8 mouse cellular contexts compared by ENCODE assay signal in genomic region chr9:95845711-95846110, GRCm38 (mm10). TPM values are rescaled to one million over a fixed set of nuclear protein-coding genes. Genes with fewer than 3 reads are reported as not detected.
DNase-seq lines count a peak whose midpoint lies in the region; ATAC-seq and TF ChIP-seq lines count a peak whose summit lies in the region.

No protein-coding gene starts in this region.

- no peak for TF ChIP-seq EP300 in heart, postnatal 0 days (IDR thresholded peaks at IDR 0.05; ENCODE audit: low read depth)
- TF ChIP-seq EP300 in liver, embryonic 14.5 days (IDR thresholded peaks at IDR 0.05; ENCODE audit: low read depth): no peak

- no peaks in the 10 kb centered on the region for H3K36me3 ChIP-seq in heart, postnatal 0 days (replicated peaks; ENCODE audit: control insufficient read depth, insufficient read depth, low read length)
- H3K36me3 ChIP-seq in hindbrain, postnatal 0 days (ENCODE audit: insufficient read depth, low read length): no peaks in the 10 kb centered on the region
- H3K36me3 ChIP-seq in liver, embryonic 14.5 days (replicated peaks; ENCODE audit: control insufficient read depth, insufficient read depth, low read depth): no peaks in the 10 kb centered on the region
- H3K36me3 ChIP-seq in neural tube, embryonic 14.5 days (ENCODE audit: control insufficient read depth, insufficient read depth, low read length): no peaks in the 10 kb centered on the region

- WGBS in heart, postnatal 0 days: 67% methylated on average over 4 of the region's 4 CpGs
- 73% methylated on average over 4 of the region's 4 CpGs for WGBS in hindbrain, postnatal 0 days
- 54% methylated on average over 4 of the region's 4 CpGs for WGBS in liver, embryonic 14.5 days (ENCODE audit: insufficient replicate concordance)
- WGBS in neural tube, embryonic 14.5 days: 74% methylated on average over 4 of the region's 4 CpGs

- H3K9me3 ChIP-seq in heart, postnatal 0 days (replicated peaks; ENCODE audit: control insufficient read depth, low read length): no peaks in the 10 kb centered on the region
- no peaks in the 10 kb centered on the region for H3K9me3 ChIP-seq in hindbrain, postnatal 0 days (ENCODE audit: low read length)
- no peaks in the 10 kb centered on the region for H3K9me3 ChIP-seq in liver, embryonic 14.5 days (ENCODE audit: control insufficient read depth, low read length)
- H3K9me3 ChIP-seq in neural tube, embryonic 14.5 days (ENCODE audit: control insufficient read depth, low read length): no peaks in the 10 kb centered on the region

- peak overlapping the region; percentile 97; the same call in 1 of the 2 replicates for H3K4me2 ChIP-seq in heart, postnatal 0 days (ENCODE audit: low read depth, low read length)
- H3K4me2 ChIP-seq in hindbrain, postnatal 0 days (ENCODE audit: low read depth, low read length): peak overlapping the region; percentile 94
- H3K4me2 ChIP-seq in liver, embryonic 14.5 days (ENCODE audit: low read depth): peak overlapping the region; percentile 61; the same call in 1 of the 2 replicates
- H3K4me2 ChIP-seq in neural tube, embryonic 14.5 days (ENCODE audit: low read depth, low read length): peak overlapping the region; percentile 91

- H3K9ac ChIP-seq in heart, postnatal 0 days (replicated peaks; ENCODE audit: low read depth, low read length): no peak overlapping the region
- peak overlapping the region; percentile 39; the same call in 1 of the 2 replicates for H3K9ac ChIP-seq in hindbrain, postnatal 0 days (replicated peaks; ENCODE audit: low read length)
- no peak overlapping the region for H3K9ac ChIP-seq in liver, embryonic 14.5 days (replicated peaks)
- H3K9ac ChIP-seq in neural tube, embryonic 14.5 days (replicated peaks; ENCODE audit: low read depth, low read length): no peak overlapping the region

- peaks cover 34% of the 10 kb centered on the region for H3K27me3 ChIP-seq in heart, postnatal 0 days (ENCODE audit: control insufficient read depth, insufficient read depth, low read length)
- peaks cover 7% of the 10 kb centered on the region; the same call in 1 of the 2 replicates for H3K27me3 ChIP-seq in hindbrain, postnatal 0 days (ENCODE audit: insufficient read depth, low read length)
- peaks cover 30% of the 10 kb centered on the region for H3K27me3 ChIP-seq in liver, embryonic 14.5 days (ENCODE audit: control insufficient read depth, insufficient read depth, low read length)
- H3K27me3 ChIP-seq in neural tube, embryonic 14.5 days (ENCODE audit: control insufficient read depth, insufficient read depth, low read length): no peaks in the 10 kb centered on the region; the same call in 1 of the 2 replicates

- H3K27ac ChIP-seq in heart, postnatal 0 days (ENCODE audit: low read depth): no peak overlapping the region
- no peak overlapping the region for H3K27ac ChIP-seq in hindbrain, postnatal 0 days
- no peak overlapping the region for H3K27ac ChIP-seq in liver, embryonic 14.5 days
- no peak overlapping the region for H3K27ac ChIP-seq in neural tube, embryonic 14.5 days (ENCODE audit: low read depth, low read length)

- DNase-seq in heart, postnatal 0 days (ENCODE audit: low spot score): no peak
- no peak for DNase-seq in heart, postnatal 10 days
- no peak for DNase-seq in hindbrain, postnatal 0 days (ENCODE audit: low spot score)
- peak in 2 of 3 experiments; percentile 16 to 18 for DNase-seq in liver, embryonic 14.5 days (ENCODE audit: low read depth in 3 of 3, low spot score in 3 of 3)
- no peak for DNase-seq in testis, postnatal 14 days (ENCODE audit: low spot score)
- DNase-seq in heart, postnatal 25 days (ENCODE audit: low spot score): no peak

- no peak for ATAC-seq in heart, postnatal 0 days (ENCODE audit: insufficient read depth, low read depth)
- ATAC-seq in hindbrain, postnatal 0 days: no peak
- ATAC-seq in liver, embryonic 14.5 days (ENCODE audit: insufficient read depth): peak; percentile 38; the same call in 1 of the 2 replicates
- ATAC-seq in neural tube, embryonic 14.5 days (ENCODE audit: low read depth): no peak
- ATAC-seq in erythroid progenitor cell, adult 5-6 weeks (replicated peaks; ENCODE audit: low FRiP score, poor library complexity, severe bottlenecking): no peak

- H3K4me1 ChIP-seq in heart, postnatal 0 days (ENCODE audit: control insufficient read depth, insufficient read depth): no peaks in the 10 kb centered on the region
- no peaks in the 10 kb centered on the region for H3K4me1 ChIP-seq in hindbrain, postnatal 0 days (ENCODE audit: insufficient read depth, low read length)
- no peaks in the 10 kb centered on the region for H3K4me1 ChIP-seq in liver, embryonic 14.5 days (replicated peaks; ENCODE audit: control insufficient read depth in 2 of 2, insufficient read depth in 2 of 2, low read length in 1 of 2)
- H3K4me1 ChIP-seq in neural tube, embryonic 14.5 days (ENCODE audit: control insufficient read depth, insufficient read depth, low read length): no peaks in the 10 kb centered on the region

- intact Hi-C loops in heart, postnatal 10 days (cut with DNase I): no loop called here
- intact Hi-C loops in heart, postnatal 25 days (cut with DNase I): no loop called here

- TF ChIP-seq CTCF in heart, postnatal 0 days (IDR thresholded peaks at IDR 0.05; ENCODE audit: low read depth): no peak
- TF ChIP-seq CTCF in hindbrain, postnatal 0 days (IDR thresholded peaks at IDR 0.05; ENCODE audit: low read depth): no peak
- no peak for TF ChIP-seq CTCF in liver, embryonic 14.5 days (IDR thresholded peaks at IDR 0.05; ENCODE audit: low read depth)

- peak overlapping the region; percentile 64; the same call in 1 of the 2 replicates for H3K4me3 ChIP-seq in heart, postnatal 0 days (ENCODE audit: low read depth, low read length)
- H3K4me3 ChIP-seq in hindbrain, postnatal 0 days (ENCODE audit: low read length): peak overlapping the region; percentile 72
- H3K4me3 ChIP-seq in liver, embryonic 14.5 days (ENCODE audit: insufficient read depth in 1 of 2, low read depth in 2 of 2, low read length in 2 of 2): peak overlapping the region in 1 of 2 experiments; percentile 54; a peak in 1 of 4 replicates
- H3K4me3 ChIP-seq in neural tube, embryonic 14.5 days (ENCODE audit: low read depth, low read length): no peak overlapping the region

RNA-seq across cellular contexts. Expression of gene Pls1, which starts 0.6 kb away (rescaled TPM):
- not detected in 2 replicates for total RNA-seq in heart, postnatal 0 days (2014; rRNA removed; ENCODE audit: low replicate concordance)
- polyA plus RNA-seq in heart, postnatal 0 days (2015; fragmentation: Nextera tagmentation; extraction: Ambion mirVana): 0.11 TPM in 2 replicates
- total RNA-seq in heart, postnatal 10 days (2021): under 1 TPM; 0.20 to 0.36 TPM
- 0.78 and 2.2 TPM in 2 replicates for total RNA-seq in hindbrain, postnatal 0 days (2014; rRNA removed)
- 3.0 TPM in 2 replicates for polyA plus RNA-seq in hindbrain, postnatal 0 days (2015; fragmentation: Nextera tagmentation; extraction: Ambion mirVana)
- 2.3 and 3.2 TPM in 2 replicates for polyA plus RNA-seq in liver, embryonic 14.5 days (2012; rRNA removed)
- polyA plus RNA-seq in liver, embryonic 14.5 days (2014; fragmentation: Nextera tagmentation; extraction: Ambion mirVana): 11.0 and 12.2 TPM in 2 replicates
- 1.3 and 3.5 TPM in 2 replicates for polyA plus RNA-seq in neural tube, embryonic 14.5 days (2014; fragmentation: Nextera tagmentation; extraction: Ambion mirVana)
- total RNA-seq in erythroid progenitor cell, adult 5-6 weeks (2015; ENCODE audit: low replicate concordance): 0.36 TPM in 1 of 2 replicates, not detected in the other
- total RNA-seq in erythroid progenitor cell, adult 5-6 weeks (2017; ENCODE audit: low replicate concordance): not detected in 2 replicates
- total RNA-seq in heart, postnatal 25 days (2021): under 1 TPM; 0.29 to 0.36 TPM

RNA-seq across cellular contexts. Expression of gene Atr, which starts 11.7 kb away (rescaled TPM):
- total RNA-seq in heart, postnatal 0 days (2014; rRNA removed; ENCODE audit: low replicate concordance): 13.0 and 15.9 TPM in 2 replicates
- polyA plus RNA-seq in heart, postnatal 0 days (2015; fragmentation: Nextera tagmentation; extraction: Ambion mirVana): 4.9 and 5.6 TPM in 2 replicates
- 10 to 100 TPM in 1 of 2 experiments, 1 to 10 TPM in 1; 9.3 to 11.6 TPM for total RNA-seq in heart, postnatal 10 days (2021)
- 13.6 and 13.9 TPM in 2 replicates for total RNA-seq in hindbrain, postnatal 0 days (2014; rRNA removed)
- polyA plus RNA-seq in hindbrain, postnatal 0 days (2015; fragmentation: Nextera tagmentation; extraction: Ambion mirVana): 7.6 and 8.9 TPM in 2 replicates
- polyA plus RNA-seq in liver, embryonic 14.5 days (2012; rRNA removed): 2.3 and 3.6 TPM in 2 replicates
- 3.6 and 4.3 TPM in 2 replicates for polyA plus RNA-seq in liver, embryonic 14.5 days (2014; fragmentation: Nextera tagmentation; extraction: Ambion mirVana)
- 18.3 and 19.3 TPM in 2 replicates for polyA plus RNA-seq in neural tube, embryonic 14.5 days (2014; fragmentation: Nextera tagmentation; extraction: Ambion mirVana)
- 8.6 and 14.3 TPM in 2 replicates for total RNA-seq in erythroid progenitor cell, adult 5-6 weeks (2015; ENCODE audit: low replicate concordance)
- 6.8 and 12.3 TPM in 2 replicates for total RNA-seq in erythroid progenitor cell, adult 5-6 weeks (2017; ENCODE audit: low replicate concordance)
- 1 to 10 TPM; 7.0 to 7.2 TPM for total RNA-seq in heart, postnatal 25 days (2021)

Comparison
In these comparisons a context has a peak if more than half of its experiments do, and no peak if none do; other contexts are left out.
1. DNase-seq: peak in liver, embryonic 14.5 days (2 of 3); none in heart, postnatal 0 days (single experiment), heart, postnatal 10 days (0 of 2), hindbrain, postnatal 0 days (single experiment), testis, postnatal 14 days (single experiment) and heart, postnatal 25 days (single experiment).
2. Peak in every context shown above with its lines, with median percentiles within 50 percentile points of each other: H3K4me2 ChIP-seq.